In the genomic region with DNA sequence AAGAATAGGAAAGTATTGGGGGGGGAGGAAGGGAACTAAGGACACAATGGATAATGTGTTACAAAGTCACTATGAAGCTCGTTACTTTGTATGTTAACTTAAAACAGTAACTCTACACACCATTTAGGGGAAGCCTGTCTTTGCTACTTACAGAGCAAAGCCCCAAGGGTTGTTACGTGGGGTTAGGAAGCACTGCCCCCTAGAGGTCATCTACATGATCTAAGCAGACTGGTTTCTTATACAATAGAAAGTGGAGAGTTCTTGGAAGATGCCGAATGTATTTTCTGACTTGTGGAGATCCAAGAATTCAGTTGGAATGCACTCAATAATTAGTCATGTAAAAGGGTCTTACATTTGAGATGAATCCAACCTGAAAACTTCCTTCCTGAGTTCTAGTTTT, we compare ENCODE assay signal across 8 mouse cellular contexts. TPM values are rescaled to one million over a fixed set of nuclear protein-coding genes. Genes with fewer than 3 reads are reported as not detected.
A peak's percentile ranks its signal among the peaks of the same experiment; 100 is the strongest.
DNase-seq lines count a peak whose midpoint lies in the region; ATAC-seq lines count a peak whose summit lies in the region.

No protein-coding gene starts in this region.

- H3K9me3 ChIP-seq in limb, embryonic 10.5 days (replicated peaks) = no peaks in the 10 kb centered on the region
- H3K9me3 ChIP-seq in midbrain, embryonic 11.5 days (ENCODE audit: control insufficient read depth, low read length) = no peaks in the 10 kb centered on the region

- no peak overlapping the region for H3K27ac ChIP-seq in limb, embryonic 10.5 days
- no peak overlapping the region for H3K27ac ChIP-seq in midbrain, embryonic 11.5 days (ENCODE audit: low read depth, low read length)

- H3K4me1 ChIP-seq in limb, embryonic 10.5 days = 0 out of 2 replicates have a peak, but pooled peaks cover 6% of the 10 kb centered on the region
- H3K4me1 ChIP-seq in midbrain, embryonic 11.5 days (ENCODE audit: control insufficient read depth, insufficient read depth, low read length) = no peaks in the 10 kb centered on the region

- intact Hi-C loops in heart, postnatal 25 days (cut with DNase I) = loop anchor here (2.0 to 5.0 kb wide), 2 partner anchors 123 to 271 kb away; no protein-coding TSS in a partner anchor
- intact Hi-C loops in gastrocnemius, postnatal 14 days (cut with DNase I; ENCODE audit: low total_unique reads) = loop anchor here (5.0 kb wide), 1 partner anchor 114 kb away; no protein-coding TSS in a partner anchor

- H3K36me3 ChIP-seq in limb, embryonic 10.5 days = no peaks in the 10 kb centered on the region
- no peaks in the 10 kb centered on the region for H3K36me3 ChIP-seq in midbrain, embryonic 11.5 days (ENCODE audit: control insufficient read depth, insufficient read depth, low read length)

- peak; percentile 82 for ATAC-seq in midbrain, embryonic 11.5 days (ENCODE audit: low FRiP score)

- no peaks in the 10 kb centered on the region for H3K27me3 ChIP-seq in limb, embryonic 10.5 days (ENCODE audit: low read depth, poor library complexity, severe bottlenecking)
- H3K27me3 ChIP-seq in midbrain, embryonic 11.5 days (ENCODE audit: control insufficient read depth, insufficient read depth, low read length) = no peaks in the 10 kb centered on the region

- peak; percentile 81 to 83 for DNase-seq in heart, adult 18-20 months
- no peak for DNase-seq in heart, postnatal 25 days (ENCODE audit: low spot score)
- peak; percentile 68 to 76 for DNase-seq in cerebellum, postnatal 36 days
- peak; percentile 61 for DNase-seq in gastrocnemius, postnatal 14 days
- DNase-seq in kidney, adult 11 months = peak; percentile 53
- peak; percentile 57 for DNase-seq in limb, embryonic 10.5 days (ENCODE audit: low spot score)
- DNase-seq in midbrain, embryonic 11.5 days (ENCODE audit: low spot score, missing footprints) = peak; percentile 95
- DNase-seq in spleen, postnatal 10 days (ENCODE audit: low spot score in 2 of 2) = peak; percentile 32 to 81

- no peak overlapping the region for H3K4me2 ChIP-seq in midbrain, embryonic 11.5 days

- H3K4me3 ChIP-seq in limb, embryonic 10.5 days = no peak overlapping the region
- H3K4me3 ChIP-seq in midbrain, embryonic 11.5 days (ENCODE audit: low read depth, low read length) = no peak overlapping the region

- WGBS in limb, embryonic 10.5 days = 17% methylated on average over 3 of the region's 3 CpGs
- 16% methylated on average over 3 of the region's 3 CpGs for WGBS in midbrain, embryonic 11.5 days

- no peak overlapping the region for H3K9ac ChIP-seq in midbrain, embryonic 11.5 days (ENCODE audit: low read length)

RNA-seq across cellular contexts. Expression of gene Slc38a1, which starts 23.2 kb away (rescaled TPM):
- 10 to 100 TPM in 1 of 2 experiments, 1 to 10 TPM in 1; 5.9 to 13.3 TPM for total RNA-seq in heart, adult 18-20 months (2021)
- 10 to 100 TPM; 17.0 to 21.2 TPM for total RNA-seq in heart, postnatal 25 days (2021)
- total RNA-seq in gastrocnemius, postnatal 14 days (2021) = 1 to 10 TPM; 3.1 to 4.1 TPM
- 141 and 149 TPM in 2 replicates for polyA plus RNA-seq in limb, embryonic 10.5 days (2016; fragmentation: Nextera tagmentation; extraction: Ambion mirVana)
- 109 TPM in 2 replicates for polyA plus RNA-seq in midbrain, embryonic 11.5 days (2014; fragmentation: Nextera tagmentation; extraction: Ambion mirVana)

RNA-seq across cellular contexts. Expression of gene Slc38a2, which starts 33.6 kb away (rescaled TPM):
- 100 to 1,000 TPM; 194 to 206 TPM for total RNA-seq in heart, adult 18-20 months (2021)
- 100 to 1,000 TPM; 230 to 253 TPM for total RNA-seq in heart, postnatal 25 days (2021)
- total RNA-seq in gastrocnemius, postnatal 14 days (2021) = 100 to 1,000 TPM in 1 of 2 experiments, 10 to 100 TPM in 1; 73.6 to 103 TPM
- polyA plus RNA-seq in limb, embryonic 10.5 days (2016; fragmentation: Nextera tagmentation; extraction: Ambion mirVana) = 173 and 198 TPM in 2 replicates
- polyA plus RNA-seq in midbrain, embryonic 11.5 days (2014; fragmentation: Nextera tagmentation; extraction: Ambion mirVana) = 211 and 237 TPM in 2 replicates
